Mouse (Mus musculus) central nervous system, embryonic 18 days (tissue): ENCODE data around the gene Neurog1. TPM values are rescaled to one million over a fixed set of nuclear protein-coding genes. Genes with fewer than 3 reads are reported as not detected.

Experiments used
- polyA plus RNA-seq: library from polyadenylated mRNA; depleted of rRNA; stranded (reverse); fragments of >200 nt; gene quantifications from 2 replicates; pipeline ENCODE4 v1.2.3, GENCODE M21; 2012; rRNA removed

Neurog1 gene
- polyA plus RNA-seq = 0.40 and 0.43 TPM in 2 replicates

GRCm38 (mm10) chr13:56251924-56252619 is at the start of gene Neurog1:
Neurog1 (minus strand) TSS chr13:56252163.

GRCm38 (mm10) chr13:56295943-56296658 is 44.1 kb upstream of the Neurog1 start, which contains the start of gene Cxcl14:
Cxcl14 (minus strand) TSS chr13:56296551.

Other genes with a start within 250 kb of the Neurog1 start
- 233 and 234 TPM in 2 replicates for gene H2afy, start 115.8 kb downstream of the Neurog1 start, polyA plus RNA-seq
- gene Tifab, start 73.3 kb downstream of the Neurog1 start, polyA plus RNA-seq = 0.44 and 0.54 TPM in 2 replicates
- 28.4 and 33.2 TPM in 2 replicates for gene Cxcl14, start 44.4 kb upstream of the Neurog1 start, polyA plus RNA-seq
- not detected in 2 replicates for gene Gm3045, start 174.4 kb upstream of the Neurog1 start, polyA plus RNA-seq
- gene Slc25a48, start 186.2 kb upstream of the Neurog1 start, polyA plus RNA-seq = 0.12 and 0.57 TPM in 2 replicates
- gene Il9, start 230.1 kb upstream of the Neurog1 start, polyA plus RNA-seq = not detected in 2 replicates